Mouse (Mus musculus) MEL (cell line): ENCODE measurements around the gene Gm20388. TPM values are rescaled to one million over a fixed set of nuclear protein-coding genes. Genes with fewer than 3 reads are reported as not detected.

ENCODE experiments used
- DNase-seq: peaks from one replicate; pipeline ENCODE4 v3.0.0; 2011; ENCODE audit warnings: low read depth, low spot score
- H3K27ac ChIP-seq: 2 replicates; pipeline ENCODE4 v1.5.1; 2012; ENCODE audit warnings: low read depth, mild to moderate bottlenecking, control low read depth, low read length, moderate library complexity; ENCODE audit not compliant: control insufficient read depth
- H3K27me3 ChIP-seq, 2 experiments: fragments of 150-350 bp in 1 of 2; sonication (generic) in 1 of 2; 2 replicates each; pipeline ENCODE4 v1.6.1; 2012; ENCODE audit warnings: low read length in 2 of 2, mild to moderate bottlenecking in 2 of 2, improper control_type of control experiment in 1 of 2, moderate library complexity in 1 of 2; ENCODE audit not compliant: insufficient read depth in 2 of 2, control insufficient read depth in 1 of 2
- H3K36me3 ChIP-seq, 2 experiments: 2 replicates each; pipeline ENCODE4 v1.6.1; 2012 to 2014; ENCODE audit warnings: low read length in 2 of 2, improper control_type of control experiment in 1 of 2, inconsistent platforms in 1 of 2, mild to moderate bottlenecking in 1 of 2; ENCODE audit not compliant: insufficient read depth in 2 of 2, control insufficient read depth in 1 of 2
- H3K4me1 ChIP-seq, 2 experiments: fragments of 150-350 bp in 1 of 2; sonication (generic) in 1 of 2; 2 replicates each; pipeline ENCODE4 v1.6.1; 2012; ENCODE audit warnings: low read length in 2 of 2, improper control_type of control experiment in 1 of 2, mild to moderate bottlenecking in 1 of 2; ENCODE audit not compliant: insufficient read depth in 2 of 2, control insufficient read depth in 1 of 2
- H3K4me3 ChIP-seq, 2 experiments: fragments of 150-350 bp in 1 of 2; sonication (generic) in 1 of 2; 2 replicates each; pipeline ENCODE4 v1.5.1; 2012; ENCODE audit warnings: low read depth in 2 of 2, low read length in 2 of 2, mild to moderate bottlenecking in 2 of 2, moderate library complexity in 2 of 2, control low read depth in 1 of 2, improper control_type of control experiment in 1 of 2; ENCODE audit not compliant: control insufficient read depth in 1 of 2, insufficient read depth in 1 of 2
- H3K79me2 ChIP-seq: 2 replicates; pipeline ENCODE4 v1.6.1; 2012; ENCODE audit warnings: mild to moderate bottlenecking, low read length, moderate library complexity; ENCODE audit not compliant: control insufficient read depth, poor library complexity, insufficient read depth
- H3K9ac ChIP-seq: 2 replicates; pipeline ENCODE4 v1.6.1; 2012; ENCODE audit warnings: low read depth, mild to moderate bottlenecking, control low read depth, low read length, moderate library complexity; ENCODE audit not compliant: control insufficient read depth, poor library complexity, severe bottlenecking
- H3K9me3 ChIP-seq: fragments of 150-350 bp; sonication (generic); replicated peaks from 2 replicates; pipeline ENCODE4 v1.6.1; 2012; ENCODE audit warnings: mild to moderate bottlenecking, low read length, improper control_type of control experiment, moderate library complexity; ENCODE audit not compliant: insufficient read depth
- CTCF ChIP-seq, 3 experiments: IDR thresholded peaks in 2 of 3; conservative IDR thresholded peaks in 1 of 3; 2 replicates each; pipeline ENCODE4 v1.5.1; 2011 to 2012; ENCODE audit warnings: low read length in 3 of 3, low read depth in 2 of 3, mild to moderate bottlenecking in 2 of 3, improper control_type of control experiment in 1 of 3, inconsistent platforms in 1 of 3, mixed read lengths in 1 of 3, moderate library complexity in 1 of 3; ENCODE audit not compliant: control insufficient read depth in 1 of 3, insufficient read depth in 1 of 3, poor library complexity in 1 of 3, severe bottlenecking in 1 of 3
- EP300 ChIP-seq, 2 experiments: IDR thresholded peaks; 2 replicates each; pipeline ENCODE4 v1.6.1; 2011; ENCODE audit warnings: improper control_type of control experiment in 2 of 2, low read length in 2 of 2, low read depth in 1 of 2, mild to moderate bottlenecking in 1 of 2
- ETS1 ChIP-seq: IDR thresholded peaks from 2 replicates; pipeline ENCODE4 v1.6.1; 2012; ENCODE audit warnings: low read depth, mild to moderate bottlenecking, inconsistent platforms, low read length, improper control_type of control experiment, moderate library complexity
- GABPA ChIP-seq: IDR thresholded peaks from 2 replicates; pipeline ENCODE4 v1.6.1; 2012; ENCODE audit warnings: low read depth, mild to moderate bottlenecking, inconsistent platforms, low read length, improper control_type of control experiment, moderate library complexity
- MAX ChIP-seq: IDR thresholded peaks from 2 replicates; pipeline ENCODE4 v1.6.1; 2011; ENCODE audit warnings: low read length, improper control_type of control experiment
- MAZ ChIP-seq: IDR thresholded peaks from 2 replicates; pipeline ENCODE4 v1.6.1; 2012; ENCODE audit warnings: low read depth, mild to moderate bottlenecking, inconsistent platforms, low read length, improper control_type of control experiment
- MEF2A ChIP-seq: IDR thresholded peaks from 2 replicates; pipeline ENCODE4 v1.6.1; 2014; ENCODE audit warnings: low read depth, mild to moderate bottlenecking, inconsistent platforms, low read length, improper control_type of control experiment; ENCODE audit not compliant: poor library complexity, insufficient replicate concordance, severe bottlenecking; ENCODE audit errors: extremely low read depth
- MXI1 ChIP-seq: IDR thresholded peaks from 2 replicates; pipeline ENCODE4 v1.6.1; 2011; ENCODE audit warnings: mild to moderate bottlenecking, low read depth, low read length, improper control_type of control experiment
- MYB ChIP-seq: IDR thresholded peaks from 2 replicates; pipeline ENCODE4 v1.6.1; 2011; ENCODE audit warnings: mild to moderate bottlenecking, low read depth, low read length, improper control_type of control experiment
- POLR2AphosphoS2 ChIP-seq: IDR thresholded peaks from 2 replicates; pipeline ENCODE4 v1.6.1; 2011; ENCODE audit warnings: low read length, improper control_type of control experiment
- POLR2AphosphoS5 ChIP-seq: IDR thresholded peaks from 2 replicates; pipeline ENCODE4 v1.6.1; 2012; ENCODE audit warnings: low read depth, borderline replicate concordance, mild to moderate bottlenecking, inconsistent platforms, low read length, moderate library complexity, mixed read lengths
- RAD21 ChIP-seq: IDR thresholded peaks from 2 replicates; pipeline ENCODE4 v1.6.1; 2011; ENCODE audit warnings: mild to moderate bottlenecking, low read depth, low read length, improper control_type of control experiment
- RCOR1 ChIP-seq: IDR thresholded peaks from 2 replicates; pipeline ENCODE4 v1.6.1; 2012; ENCODE audit warnings: low read depth, mild to moderate bottlenecking, inconsistent platforms, low read length, improper control_type of control experiment
- SIN3A ChIP-seq: IDR thresholded peaks from 2 replicates; pipeline ENCODE4 v1.6.1; 2012; ENCODE audit warnings: low read length, improper control_type of control experiment, inconsistent platforms
- SMC3 ChIP-seq: IDR thresholded peaks from 2 replicates; pipeline ENCODE4 v1.6.1; 2011; ENCODE audit warnings: low read depth, low read length, improper control_type of control experiment
- TAL1 ChIP-seq: IDR thresholded peaks from 2 replicates; pipeline ENCODE4 v1.6.1; 2012; ENCODE audit warnings: mild to moderate bottlenecking, inconsistent platforms, low read length, moderate library complexity, mixed read lengths
- TCF12 ChIP-seq: IDR thresholded peaks from 2 replicates; pipeline ENCODE4 v1.6.1; 2014; ENCODE audit warnings: low read depth, mild to moderate bottlenecking, inconsistent platforms, low read length, improper control_type of control experiment, moderate library complexity
- UBTF ChIP-seq: IDR thresholded peaks from 2 replicates; pipeline ENCODE4 v1.6.1; 2012; ENCODE audit warnings: low read depth, mild to moderate bottlenecking, inconsistent platforms, low read length, improper control_type of control experiment, moderate library complexity, borderline replicate concordance; ENCODE audit not compliant: insufficient read depth
- USF1 ChIP-seq: IDR thresholded peaks from 2 replicates; pipeline ENCODE4 v1.6.1; 2014; ENCODE audit warnings: low read depth, mild to moderate bottlenecking, inconsistent platforms, low read length, improper control_type of control experiment, moderate library complexity
- ZC3H11A ChIP-seq: IDR thresholded peaks from 2 replicates; pipeline ENCODE4 v1.6.1; 2012; ENCODE audit warnings: low read depth, mild to moderate bottlenecking, inconsistent platforms, low read length, improper control_type of control experiment
- ZKSCAN1 ChIP-seq: IDR thresholded peaks from 2 replicates; pipeline ENCODE4 v1.6.1; 2012; ENCODE audit warnings: low read depth, mild to moderate bottlenecking, inconsistent platforms, low read length, improper control_type of control experiment, moderate library complexity
- ZNF384 ChIP-seq: IDR thresholded peaks from 2 replicates; pipeline ENCODE4 v1.6.1; 2012; ENCODE audit warnings: low read depth, mild to moderate bottlenecking, inconsistent platforms, low read length, improper control_type of control experiment
- polyA plus RNA-seq, 2 experiments: library from polyadenylated mRNA; stranded (reverse) in 1 of 2; unstranded in 1 of 2; fragments of >175 nt in 1 of 2; fragments of >200 nt in 1 of 2; gene quantifications; 2 replicates each; pipeline versions ENCODE4 v1.2.1 to v1.2.4; 2012; ENCODE audit warnings: low replicate concordance in 2 of 2, low read depth in 1 of 2; ENCODE audit not compliant: insufficient read length in 2 of 2, insufficient read depth in 1 of 2, missing spikeins in 1 of 2
- total RNA-seq: library from RNA; depleted of rRNA; stranded (reverse); fragments of 300-350 nt; gene quantifications from 2 replicates; pipeline ENCODE4 v1.2.3, GENCODE M21; 2012

Gene Gm20388
- total and polyA plus RNA-seq, 3 experiments, result 11.1 to 17.8 TPM; not detected in 1

DNA sequence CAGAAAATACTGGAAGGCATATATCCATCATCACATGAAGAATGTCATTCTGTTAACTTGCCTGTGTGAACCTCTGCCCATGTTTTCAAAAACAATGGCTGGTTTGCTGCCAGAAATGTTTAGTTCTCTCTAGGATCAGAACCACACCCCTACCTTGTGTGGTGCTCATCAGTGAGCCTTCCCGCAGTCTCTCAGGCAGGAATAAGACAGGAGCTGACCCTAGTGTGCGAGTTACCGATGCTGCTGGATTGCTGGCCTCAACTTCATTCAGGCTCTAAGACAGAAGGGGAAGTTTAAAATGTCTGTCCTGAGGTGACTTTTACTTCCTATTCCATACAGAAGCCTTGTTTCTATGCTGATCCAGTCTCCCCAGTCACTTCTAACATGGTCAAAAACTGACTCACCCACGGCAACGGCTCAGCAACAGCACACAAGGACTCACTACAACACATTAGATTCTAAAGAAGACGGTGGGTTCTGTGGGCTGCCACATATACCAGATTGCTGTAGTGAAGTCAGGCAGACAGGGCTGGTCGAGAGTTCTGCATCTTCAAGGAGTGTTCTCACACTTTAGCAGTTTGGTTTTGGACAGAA lies 3018.1 kb downstream of the Gm20388 start:
- Histone ChIP-seq H3K4me3 (no peak overlapping the region), H3K9me3 (no peaks in the 10 kb centered on the region), H3K27me3 (no peaks in the 10 kb centered on the region), H3K79me2 (peaks cover 69% of the 10 kb centered on the region), H3K4me1 (peaks cover 24 to 35% of the 10 kb centered on the region in 2 experiments), H3K9ac (no peak overlapping the region), H3K36me3 (peaks cover 3 to 45% of the 10 kb centered on the region in 2 experiments; a peak in 3 of 4 replicates), H3K27ac (no peak overlapping the region)
- peak; percentile 57 for DNase-seq
- TF ChIP-seq ETS1, result no peak
- TF ChIP-seq ZKSCAN1, result no peak
- TF ChIP-seq MAZ, result no peak
- no peak for TF ChIP-seq RCOR1
- TF ChIP-seq ZNF384, result no peak
- TF ChIP-seq EP300 (IDR thresholded peaks at IDR 0.05; ENCODE audit: low read depth in 1 of 2, low read length in 2 of 2), result 0 out of 4 replicates have a peak, but pooled peaks of 1 of the 2 experiments have one; percentile 7
- no peak for TF ChIP-seq SIN3A

GRCm38 (mm10) chr8:122931834-122932560 lies 3021.4 kb downstream of the Gm20388 start:
- peak; percentile 54 for TF ChIP-seq TAL1
- no peak; the same call in 1 of the 2 replicates for TF ChIP-seq SIN3A
- TF ChIP-seq MYB, result no peak
- no peak for TF ChIP-seq USF1
- peak; percentile 22 for TF ChIP-seq RCOR1
- no peak for TF ChIP-seq CTCF (IDR thresholded peaks at IDR 0.05 in 2 of 3, conservative IDR thresholded peaks at IDR 0.05 in 1 of 3; ENCODE audit: control insufficient read depth in 1 of 3, insufficient read depth in 1 of 3, low read depth in 2 of 3, low read length in 3 of 3, poor library complexity in 1 of 3, severe bottlenecking in 1 of 3)
- peak; percentile 63 for TF ChIP-seq ETS1
- no peak for TF ChIP-seq MEF2A
- TF ChIP-seq ZC3H11A, result no peak
- TF ChIP-seq MAX, result no peak
- no peak for TF ChIP-seq SMC3
- TF ChIP-seq UBTF, result no peak
- TF ChIP-seq POLR2AphosphoS2, result no peak
- TF ChIP-seq MXI1, result no peak
- TF ChIP-seq TCF12, result peak; percentile 27; the same call in 1 of the 2 replicates
- TF ChIP-seq ZKSCAN1, result no peak
- TF ChIP-seq RAD21, result no peak
- no peak for TF ChIP-seq GABPA
- TF ChIP-seq MAZ, result no peak
- TF ChIP-seq POLR2AphosphoS5, result no peak
- no peak for DNase-seq
- H3K79me2 ChIP-seq, result peaks cover 57% of the 10 kb centered on the region
- H3K36me3 ChIP-seq, result peaks cover 3 to 61% of the 10 kb centered on the region in 2 experiments; a peak in 3 of 4 replicates
- no peak overlapping the region for H3K9ac ChIP-seq
- no peaks in the 10 kb centered on the region for H3K9me3 ChIP-seq
- H3K4me3 ChIP-seq, result no peak overlapping the region
- H3K27me3 ChIP-seq, result no peaks in the 10 kb centered on the region
- H3K4me1 ChIP-seq, result peaks cover 32 to 38% of the 10 kb centered on the region in 2 experiments
- H3K27ac ChIP-seq, result peak overlapping the region; percentile 15; the same call in 1 of the 2 replicates
